17 mouse cellular contexts compared by ENCODE assay signal in the genomic region with DNA sequence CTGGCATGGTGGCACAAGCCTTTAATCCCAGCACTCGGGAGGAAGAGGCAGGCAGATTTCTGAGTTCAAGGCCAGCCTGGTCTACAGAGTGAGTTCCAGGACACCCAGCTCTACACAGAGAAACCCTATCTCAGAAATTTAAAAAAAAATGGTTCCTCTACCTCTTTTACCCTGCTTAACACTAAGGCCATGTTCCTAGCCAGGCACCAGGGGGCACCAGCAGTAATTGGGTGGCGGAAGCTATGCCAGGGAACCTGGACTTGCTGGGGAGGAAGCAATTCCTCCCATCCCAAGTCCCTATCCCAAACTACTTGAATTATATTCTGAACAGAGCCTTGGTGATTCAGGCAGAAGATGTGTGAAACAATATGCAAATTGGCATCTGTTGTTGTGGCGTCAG. TPM values are rescaled to one million over a fixed set of nuclear protein-coding genes. Genes with fewer than 3 reads are reported as not detected.
DNase-seq lines count a peak whose midpoint lies in the region; ATAC-seq and TF ChIP-seq lines count a peak whose summit lies in the region.
"Had no signal": no experiment of that assay in that cellular context is flagged by ENCODE, and none has a peak within 500 bp of the region (broad histone marks: within the 10 kb centered on the region; RNA-seq: fewer than 3 reads in every experiment).

No protein-coding gene starts in this region.

- WGBS in liver, embryonic 14.5 days (ENCODE audit: insufficient replicate concordance): 63% methylated on average over 3 of the region's 3 CpGs
- 83% methylated on average over 3 of the region's 3 CpGs for WGBS in liver, embryonic 11.5 days

- H3K27ac ChIP-seq in liver, embryonic 14.5 days: no peak overlapping the region
- no peak overlapping the region for H3K27ac ChIP-seq in liver, embryonic 11.5 days (ENCODE audit: low read depth, low read length)
- H3K27ac ChIP-seq: heart, adult 2 months; limb, embryonic 10.5 days; macrophage had no signal

- TF ChIP-seq CTCF in liver, embryonic 14.5 days (IDR thresholded peaks at IDR 0.05; ENCODE audit: low read depth): peak; percentile 45
- peak; percentile 29; the same call in 1 of the 2 replicates for TF ChIP-seq CTCF in brain, embryonic 14.5 days (IDR thresholded peaks at IDR 0.05; ENCODE audit: borderline replicate concordance, extremely low read depth, insufficient read depth, insufficient read length)

- H3K9ac ChIP-seq in liver, embryonic 14.5 days (replicated peaks): no peak overlapping the region
- no peak overlapping the region for H3K9ac ChIP-seq in liver, embryonic 11.5 days (ENCODE audit: low read depth, low read length)

- H3K4me2 ChIP-seq in liver, embryonic 14.5 days (ENCODE audit: low read depth): no peak overlapping the region
- H3K4me2 ChIP-seq in liver, embryonic 11.5 days: no peak overlapping the region

- H3K4me1 ChIP-seq in liver, embryonic 14.5 days (replicated peaks; ENCODE audit: control insufficient read depth in 2 of 2, insufficient read depth in 2 of 2, low read length in 1 of 2): no peaks in the 10 kb centered on the region
- H3K4me1 ChIP-seq in liver, embryonic 11.5 days (replicated peaks; ENCODE audit: control insufficient read depth, insufficient read depth, low read length): peaks cover 6% of the 10 kb centered on the region

- no peaks in the 10 kb centered on the region for H3K27me3 ChIP-seq in liver, embryonic 14.5 days (ENCODE audit: control insufficient read depth, insufficient read depth, low read length)
- no peaks in the 10 kb centered on the region; the same call in 1 of the 2 replicates for H3K27me3 ChIP-seq in liver, embryonic 11.5 days (replicated peaks; ENCODE audit: control insufficient read depth, insufficient read depth, low read length)

- H3K4me3 ChIP-seq in liver, embryonic 14.5 days (ENCODE audit: insufficient read depth in 1 of 2, low read depth in 2 of 2, low read length in 2 of 2): no peak overlapping the region
- no peak overlapping the region for H3K4me3 ChIP-seq in liver, embryonic 11.5 days (ENCODE audit: low read depth, low read length)
- H3K4me3 ChIP-seq: erythroblast, embryonic 14.5 days; heart, adult 2 months; limb, embryonic 10.5 days had no signal

- no peak for TF ChIP-seq POLR2A in brain, embryonic 14.5 days (IDR thresholded peaks at IDR 0.05; ENCODE audit: borderline replicate concordance, extremely low read depth, insufficient read depth, insufficient read length, poor library complexity, severe bottlenecking)

- no peaks in the 10 kb centered on the region for H3K36me3 ChIP-seq in liver, embryonic 14.5 days (replicated peaks; ENCODE audit: control insufficient read depth, insufficient read depth, low read depth)
- no peaks in the 10 kb centered on the region for H3K36me3 ChIP-seq in liver, embryonic 11.5 days (ENCODE audit: control insufficient read depth, insufficient read depth, low read length)
- H3K36me3 ChIP-seq: limb, embryonic 10.5 days had no signal

- DNase-seq in adrenal gland, postnatal 14 days: peak; percentile 65
- no peak for DNase-seq in adrenal gland, adult 8-10 months
- no peak for DNase-seq in liver, embryonic 14.5 days (ENCODE audit: low read depth in 3 of 3, low spot score in 3 of 3)
- no peak for DNase-seq in liver, embryonic 11.5 days (ENCODE audit: low spot score)
- peak; percentile 21 for DNase-seq in 416B (ENCODE audit: low read depth)
- DNase-seq in brain, embryonic 14.5 days (ENCODE audit: low read depth): peak; percentile 43
- no peak for DNase-seq in kidney, postnatal 25 days
- no peak for DNase-seq in cerebellum, postnatal 36 days
- DNase-seq: heart, adult 2 months; heart, postnatal 4 days; layer of hippocampus, adult 9-11 months; right cerebral cortex, postnatal 4 days had no signal

- no peak for ATAC-seq in liver, embryonic 14.5 days (ENCODE audit: insufficient read depth)
- ATAC-seq in liver, embryonic 11.5 days (replicated peaks; ENCODE audit: low FRiP score): no peak
- ATAC-seq: intestine, embryonic 16.5 days had no signal

- no peak for TF ChIP-seq EP300 in liver, embryonic 14.5 days (IDR thresholded peaks at IDR 0.05; ENCODE audit: low read depth)

- no peaks in the 10 kb centered on the region for H3K9me3 ChIP-seq in liver, embryonic 14.5 days (ENCODE audit: control insufficient read depth, low read length)
- H3K9me3 ChIP-seq in liver, embryonic 11.5 days (ENCODE audit: control insufficient read depth, low read length): no peaks in the 10 kb centered on the region
- H3K9me3 ChIP-seq: limb, embryonic 10.5 days had no signal

RNA-seq across cellular contexts. Expression of a gene that starts 9.8 kb away (rescaled TPM):
- 5.3 and 5.7 TPM in 2 replicates for total RNA-seq in adrenal gland, postnatal 14 days (2021)
- total RNA-seq in adrenal gland, adult 8-10 months (2022): 1 to 10 TPM; 3.8 to 6.6 (median 5.2) TPM
- polyA plus RNA-seq in liver, embryonic 14.5 days (2012; rRNA removed): 0.02 and 0.03 TPM in 2 replicates
- not detected in 2 replicates for polyA plus RNA-seq in liver, embryonic 14.5 days (2014; fragmentation: Nextera tagmentation; extraction: Ambion mirVana)
- 0.19 and 0.45 TPM in 2 replicates for polyA plus RNA-seq in liver, embryonic 11.5 days (2014; fragmentation: Nextera tagmentation; extraction: Ambion mirVana)
- 11.5 and 13.8 TPM in 2 replicates for polyA plus RNA-seq in brain, embryonic 14.5 days (2012; rRNA removed)
- total RNA-seq: neutrophil, adult 5-6 weeks had no signal

Comparison
In these comparisons a context has a peak if more than half of its experiments do, and no peak if none do; other contexts are left out.
1. DNase-seq: peak in adrenal gland, postnatal 14 days (single experiment), 416B (single experiment) and brain, embryonic 14.5 days (single experiment); none in adrenal gland, adult 8-10 months (single experiment), liver, embryonic 14.5 days (0 of 3), liver, embryonic 11.5 days (single experiment), kidney, postnatal 25 days (0 of 2) and cerebellum, postnatal 36 days (0 of 2).